Mouse (Mus musculus): ENCODE data around the gene Pnpla8.

Gene Pnpla8

DNA sequence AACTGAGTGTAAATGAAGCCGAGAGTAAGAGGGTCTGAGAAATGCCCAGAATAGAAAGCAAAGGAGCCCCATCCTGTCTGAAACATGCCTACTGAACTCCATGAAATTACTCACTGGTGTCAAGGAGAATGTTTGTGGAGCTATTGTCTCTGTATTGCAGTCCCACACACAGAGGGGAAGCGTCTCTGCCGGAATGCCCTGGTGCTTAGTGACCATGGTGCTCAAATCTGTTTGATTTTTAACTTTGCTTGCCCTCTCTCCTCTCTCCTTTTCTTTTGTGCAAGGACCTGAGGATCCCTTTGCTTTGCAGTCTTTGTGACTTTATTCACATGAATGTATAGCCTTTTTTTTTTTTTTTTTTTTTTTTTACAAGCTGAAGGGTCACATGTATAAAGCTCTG lies 136.3 kb downstream of the Pnpla8 start:
- DNase-seq, result no peak

DNA sequence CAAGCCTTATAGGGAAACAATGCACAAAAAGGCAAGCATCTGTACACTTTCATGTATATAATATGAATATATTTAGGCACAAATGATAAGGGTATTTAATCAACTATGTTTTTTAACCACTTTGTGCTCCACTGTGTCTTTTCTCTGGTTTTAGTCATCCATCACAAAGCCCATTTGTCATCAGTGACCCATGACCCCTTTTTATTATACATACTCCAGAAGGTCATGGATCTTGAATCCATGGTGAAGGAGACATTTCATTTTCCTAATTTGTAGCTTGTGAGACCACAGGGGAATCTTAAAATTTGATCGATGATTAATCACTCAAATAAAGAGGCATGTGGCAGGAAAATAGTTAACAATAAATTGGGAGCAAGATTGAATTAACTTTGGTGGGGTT lies 136.7 kb downstream of the Pnpla8 start:
- DNase-seq, result no peak

DNA sequence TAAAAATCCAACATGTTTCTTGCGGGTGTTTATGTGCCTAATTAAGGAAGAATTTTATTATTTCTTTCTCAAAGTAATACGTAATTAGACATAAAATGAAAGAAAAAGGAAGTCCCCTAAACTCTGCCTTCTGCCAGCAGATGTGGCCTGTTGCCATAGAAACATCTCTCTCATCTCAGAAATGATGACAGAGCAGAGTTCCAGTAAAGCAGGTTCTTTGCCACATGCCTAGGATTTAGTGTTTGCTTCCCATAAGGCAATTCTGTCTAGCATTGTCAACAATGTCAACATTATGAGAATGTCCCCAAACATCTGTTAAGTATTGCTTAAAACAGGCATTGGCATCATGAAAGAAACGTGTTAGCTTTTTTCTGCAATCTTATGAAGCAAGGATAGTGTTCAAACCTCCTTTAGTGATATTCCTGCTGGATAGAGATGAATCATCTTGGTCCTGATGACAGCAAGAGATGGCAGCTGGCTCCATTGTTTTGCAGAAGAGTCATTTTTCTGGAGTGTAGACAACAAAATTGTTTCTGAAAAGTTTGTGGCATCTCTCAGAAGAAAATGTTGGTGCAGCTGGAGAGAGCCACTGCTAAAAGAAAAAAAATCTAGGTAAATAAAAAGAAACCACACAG lies 150.0 kb downstream of the Pnpla8 start:
- no peak for DNase-seq
